Mouse (Mus musculus): ENCODE measurements around the gene Ghdc. TPM values are rescaled to one million over a fixed set of nuclear protein-coding genes. Genes with fewer than 3 reads are reported as not detected.

Ghdc gene
- total RNA-seq (2021): 10 to 100 TPM; 14.1 to 15.7 TPM
- long read RNA-seq, experiment 1, transcript Ghdc-201 (9 exons, 2,462 nt): major isoform, 19 of 29 reads
- long read RNA-seq, experiment 1, partial matches to known transcripts: 6 of 29 reads
- long read RNA-seq, experiment 1, other reads (novel, unspliced or antisense): 4 of 29 reads
- long read RNA-seq, experiment 2, partial matches to known transcripts: 1 of 5 reads
- long read RNA-seq, experiment 2, other reads (novel, unspliced or antisense): 1 of 5 reads

DNA sequence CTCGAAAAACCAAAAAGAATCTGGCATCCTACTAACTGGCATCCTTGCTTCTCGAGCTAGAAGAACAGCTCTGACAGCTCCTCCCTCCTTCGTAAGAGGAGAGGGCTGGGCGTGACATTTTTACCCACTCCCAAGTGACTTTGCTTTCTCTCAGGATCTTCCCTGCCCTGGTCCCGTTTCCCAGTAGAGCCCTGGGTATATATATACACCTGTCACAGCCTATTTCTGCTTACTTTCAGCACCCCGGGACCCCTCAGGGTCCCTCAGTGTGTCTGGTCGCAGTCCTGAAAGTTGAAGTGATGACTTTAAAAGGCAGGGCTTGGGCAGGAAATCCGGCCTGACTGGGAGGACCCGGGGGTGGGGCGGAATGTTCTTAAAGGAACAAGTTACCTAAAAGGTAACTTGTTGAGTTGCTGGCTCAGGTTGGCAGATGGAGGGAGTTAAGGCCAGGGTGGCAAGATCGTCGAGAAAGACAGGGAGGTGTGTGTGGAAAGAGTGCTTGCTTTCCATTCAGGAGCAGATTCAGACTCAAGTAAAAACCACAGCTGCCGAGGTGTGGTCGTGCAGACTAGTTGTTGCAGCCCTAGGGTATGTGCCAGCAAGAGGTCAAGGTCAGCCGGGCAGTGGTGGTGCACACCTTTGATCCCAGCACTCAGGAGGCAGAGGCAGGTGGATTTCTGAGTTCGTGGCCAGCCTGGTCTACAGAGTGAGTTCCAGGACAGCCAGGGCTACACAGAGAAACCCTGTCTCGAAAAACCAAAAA lies at the start of gene Ghdc:
Gene Ghdc, minus strand, starts transcription at position 312 of the 763 bp plus-strand sequence.
- peak; percentile 93 for DNase-seq

DNA sequence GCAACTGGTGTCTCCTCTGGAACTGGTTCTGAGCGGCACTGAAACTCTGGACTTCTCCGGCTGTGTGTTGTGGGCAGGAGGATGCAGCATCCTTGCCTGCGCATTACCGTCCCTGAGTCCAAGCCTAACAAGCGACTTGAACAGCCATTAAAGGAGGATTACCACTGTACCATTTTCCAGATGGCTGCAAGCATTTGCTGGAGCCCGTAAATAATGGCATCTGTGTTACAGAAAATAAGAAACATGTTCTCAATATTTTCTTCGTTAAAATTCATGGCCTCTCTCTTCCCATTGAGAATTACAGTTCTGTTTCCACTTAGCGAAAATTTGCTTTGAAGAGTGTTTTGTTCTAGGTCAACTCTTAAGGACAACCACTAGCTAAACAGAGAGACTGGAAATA lies 49.3 kb upstream of the Ghdc start:
- DNase-seq: no peak

DNA sequence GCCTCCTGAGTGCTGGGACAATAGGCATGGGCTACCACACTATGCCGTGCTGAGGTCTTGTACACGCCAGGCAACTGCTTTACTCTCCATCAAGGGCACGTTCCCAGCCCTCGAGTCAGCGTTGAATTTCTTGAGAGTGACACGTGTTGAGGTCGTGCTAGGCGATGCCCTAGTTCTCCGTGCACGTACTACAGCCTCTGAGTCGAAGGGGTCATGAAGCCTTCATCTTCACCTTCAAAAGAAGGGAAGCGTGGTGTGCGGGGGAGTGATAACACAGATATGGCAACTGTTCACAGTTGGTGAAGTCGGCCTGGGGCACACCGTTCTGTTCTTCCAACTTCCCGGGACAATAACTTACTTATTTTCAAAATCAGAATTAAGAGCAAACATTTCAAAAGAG lies 48.9 kb upstream of the Ghdc start:
- DNase-seq: no peak

DNA sequence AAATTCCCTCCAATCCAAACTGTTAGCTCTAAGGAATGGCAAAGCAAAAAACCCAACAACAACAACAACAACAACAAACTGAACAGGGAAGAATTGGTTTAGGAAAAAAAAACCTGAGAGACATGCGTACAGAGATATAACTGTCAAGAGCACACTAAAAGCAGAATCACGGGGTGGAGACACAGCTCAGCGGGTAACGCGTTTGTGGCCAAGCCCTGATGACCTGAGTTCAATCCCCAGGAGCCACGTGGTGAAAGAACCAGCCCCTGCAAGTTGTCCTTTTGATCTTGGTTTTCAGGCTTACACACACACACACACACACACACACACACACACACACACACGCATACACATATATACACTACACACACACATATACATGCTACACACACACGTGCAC lies 48.3 kb upstream of the Ghdc start:
- DNase-seq: no peak

DNA sequence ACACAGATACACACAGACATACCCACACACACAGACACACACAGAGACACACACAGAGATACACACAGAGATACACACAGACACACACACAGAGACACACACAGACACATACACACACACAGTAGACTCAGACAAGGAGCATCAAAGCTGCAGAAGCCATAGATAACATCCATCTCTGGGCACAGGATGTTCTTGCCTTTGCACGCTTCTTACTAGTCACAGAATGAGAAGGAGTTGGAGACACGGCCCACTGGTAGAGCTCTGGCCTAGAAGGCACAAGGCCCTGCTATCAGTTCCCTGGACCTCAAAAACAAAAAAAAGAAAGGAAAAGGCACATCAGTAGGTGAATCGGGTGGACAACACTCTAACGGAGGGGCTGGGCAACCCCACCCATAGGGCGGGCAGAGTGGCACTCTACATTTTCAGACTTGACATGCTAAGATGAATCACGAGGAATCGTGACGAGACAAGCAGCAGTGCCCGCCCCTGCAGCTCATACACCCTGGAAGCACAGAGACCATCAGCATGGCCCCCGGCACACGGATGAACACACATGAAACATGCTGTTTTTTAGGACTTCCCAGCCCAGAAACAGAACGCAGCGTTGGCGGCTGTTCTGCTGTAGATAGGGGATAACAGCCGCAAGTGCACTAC lies 47.7 kb upstream of the Ghdc start:
- DNase-seq: no peak

DNA sequence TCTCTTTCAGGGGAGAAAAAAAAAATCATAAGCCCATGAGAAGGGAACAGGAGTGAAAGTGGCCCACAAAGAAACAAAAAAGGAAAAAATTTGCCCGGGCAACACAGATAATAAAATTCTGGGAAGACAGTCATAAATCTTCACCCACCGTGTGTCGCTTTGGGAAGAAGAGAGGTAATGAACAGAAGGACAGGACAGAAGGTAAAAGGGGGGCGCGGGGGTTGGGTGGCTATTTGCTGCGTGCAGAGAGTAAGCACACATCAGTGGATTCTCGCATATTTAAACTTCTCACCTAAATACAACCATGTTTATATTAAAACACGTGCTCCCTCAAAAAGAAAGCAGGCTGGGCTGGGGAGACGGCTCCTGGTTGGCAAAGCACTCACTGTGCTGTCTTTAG lies 46.6 kb upstream of the Ghdc start:
- no peak for DNase-seq

DNA sequence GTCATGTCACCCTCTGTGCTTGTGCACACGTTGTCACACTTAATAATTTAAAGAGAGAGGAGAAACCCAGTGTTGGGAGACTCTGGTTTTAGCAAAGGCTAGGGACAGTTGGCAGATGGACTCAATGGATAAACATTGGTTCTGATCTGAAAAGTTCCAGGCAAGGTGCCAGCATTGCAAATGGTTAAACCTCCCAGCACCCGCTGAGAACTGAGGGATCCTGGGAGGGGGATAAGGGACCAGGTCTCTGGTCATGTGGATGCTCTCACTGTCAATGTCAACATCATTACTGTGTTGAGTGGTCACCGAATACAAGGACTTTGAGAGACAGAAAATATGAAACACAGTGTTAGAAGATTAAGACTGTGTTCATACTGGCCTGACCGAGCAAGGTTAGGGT lies 46.0 kb upstream of the Ghdc start:
- peak; percentile 42 for DNase-seq

DNA sequence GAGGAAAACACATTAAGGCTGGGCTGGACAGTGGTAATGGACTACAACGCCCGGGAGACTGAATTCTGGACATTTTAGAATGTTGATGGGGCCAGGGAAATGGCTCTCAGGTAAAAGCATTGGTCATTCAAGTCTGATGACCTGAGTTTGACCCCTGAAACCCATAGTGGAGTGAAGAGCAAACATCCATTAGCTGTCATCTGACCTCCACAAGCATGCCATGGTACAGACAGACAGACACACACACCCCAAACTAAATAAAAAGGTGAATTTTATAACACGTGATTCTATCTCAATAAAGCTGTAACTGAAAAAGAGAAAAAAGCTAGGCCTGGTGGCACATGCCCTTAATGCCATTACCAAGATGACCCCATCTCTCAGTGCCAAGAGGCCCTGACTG lies 45.6 kb upstream of the Ghdc start:
- no peak for DNase-seq

DNA sequence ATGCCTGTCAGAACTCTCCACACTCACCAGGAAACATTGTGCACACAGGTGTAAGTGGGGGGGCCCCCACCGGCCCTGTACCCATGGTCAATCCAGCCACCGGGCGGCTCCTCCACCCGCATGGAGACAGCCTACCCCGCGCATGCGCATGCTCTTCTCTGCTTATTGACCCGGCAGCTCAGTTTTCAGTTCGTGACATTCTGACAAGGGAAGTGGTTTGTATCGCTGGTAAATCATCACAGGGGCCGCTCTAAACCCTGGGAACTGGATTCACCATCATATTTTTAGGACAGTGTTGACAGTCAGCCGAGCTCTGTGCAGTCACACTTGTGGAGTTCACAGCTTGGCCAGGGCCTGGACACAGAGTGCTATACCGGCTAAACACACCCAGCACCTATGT lies 43.7 kb upstream of the Ghdc start:
- DNase-seq: peak; percentile 73

DNA sequence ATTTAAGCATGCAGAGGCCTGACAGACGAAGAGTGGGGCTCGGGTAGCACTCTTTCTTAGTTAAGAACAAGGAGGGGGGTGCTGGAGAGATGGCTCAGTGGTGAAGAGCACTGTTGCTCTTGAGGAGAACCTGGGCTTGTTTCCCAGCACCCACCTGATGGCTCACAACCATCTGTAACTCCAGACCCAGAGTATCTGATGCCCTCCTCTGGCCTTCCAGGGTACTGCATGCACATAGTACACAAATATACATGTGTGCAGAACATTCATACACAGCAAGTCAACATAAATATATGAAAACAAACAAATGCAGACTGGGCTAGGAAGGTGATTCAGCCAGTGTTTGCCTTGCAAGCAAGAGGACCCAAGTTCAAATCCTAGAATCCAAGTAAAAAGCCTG lies 40.4 kb upstream of the Ghdc start:
- no peak for DNase-seq

DNA sequence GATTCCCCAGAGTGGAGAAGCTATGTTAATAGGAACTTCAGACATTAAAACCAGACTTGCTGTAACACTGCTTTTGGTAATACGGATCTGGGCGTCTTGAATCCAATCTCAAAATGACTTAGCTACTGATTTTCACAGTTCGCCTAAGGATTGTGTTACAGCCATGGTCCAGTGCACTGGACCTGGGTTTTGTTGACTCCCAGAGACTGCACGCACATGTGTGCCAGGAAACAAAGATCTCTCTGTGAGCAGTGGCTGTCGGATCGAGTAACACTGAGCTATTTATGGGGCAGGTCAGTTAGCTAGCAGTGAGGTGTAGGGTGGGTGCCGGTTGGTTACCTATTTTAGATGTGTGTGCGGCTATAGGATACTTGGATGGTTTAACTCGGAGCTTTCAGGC lies 39.8 kb upstream of the Ghdc start:
- DNase-seq: no peak

DNA sequence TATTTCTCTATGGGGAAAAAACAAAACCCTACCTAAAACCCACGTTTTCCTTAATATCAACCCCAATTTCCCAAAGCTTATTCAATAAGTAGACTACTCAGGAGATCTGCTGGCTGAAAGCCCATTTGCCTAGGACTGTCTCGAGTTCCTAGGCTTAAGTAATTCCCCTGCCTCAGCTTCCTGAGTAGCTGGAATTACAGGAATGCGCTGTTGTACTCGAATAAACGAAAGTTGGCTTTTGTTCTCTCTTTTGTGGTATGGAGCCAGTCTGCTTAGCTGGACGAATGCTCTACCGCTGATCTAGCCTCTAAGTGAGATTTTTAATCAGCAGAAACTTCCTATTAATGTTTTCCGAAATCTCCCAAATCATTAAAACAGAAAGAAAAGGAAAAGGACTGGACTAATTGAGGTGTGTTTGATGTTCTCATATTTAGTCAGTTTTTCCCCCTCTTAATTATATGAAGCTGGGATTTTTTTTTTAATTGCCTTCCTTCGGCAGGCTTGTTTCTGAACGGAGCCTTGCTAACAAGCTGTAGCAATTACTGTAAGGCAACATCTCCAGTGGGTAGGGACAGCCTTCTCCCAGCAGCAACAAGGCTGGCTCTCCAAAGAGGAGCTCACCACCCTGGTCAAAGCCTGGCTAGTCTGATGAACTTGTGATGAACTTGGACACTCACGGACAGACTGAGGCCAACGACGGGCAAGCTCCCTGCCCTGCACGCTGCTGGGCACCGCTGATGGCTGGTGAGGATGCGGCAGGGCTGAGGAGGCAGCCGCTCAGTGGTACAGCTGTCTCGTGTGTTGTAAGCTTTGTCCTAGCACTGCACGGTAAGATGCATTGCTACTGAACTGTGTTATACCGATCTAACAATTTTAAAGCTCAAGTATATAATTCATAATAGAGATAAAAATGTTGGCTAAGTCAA lies 35.9 kb upstream of the Ghdc start:
- DNase-seq: no peak

DNA sequence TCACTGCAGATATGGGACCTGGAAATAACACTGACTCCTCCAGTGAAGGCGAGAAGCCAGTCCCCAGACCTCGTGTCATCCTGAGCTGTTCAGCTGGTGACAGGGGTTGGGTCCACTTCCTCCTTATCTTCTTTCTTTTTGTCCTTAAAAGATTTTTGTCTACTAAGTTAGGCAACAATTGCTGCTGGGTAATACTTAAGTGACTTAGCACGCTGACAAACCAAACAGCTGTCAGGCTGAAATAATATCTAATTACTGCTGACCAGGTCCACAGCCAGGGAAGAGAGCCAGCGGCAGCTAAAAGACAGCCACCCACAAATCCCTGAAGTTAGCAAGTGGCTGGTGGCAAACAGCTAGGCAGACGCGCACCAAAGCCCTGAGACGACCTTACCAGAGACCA lies 34.8 kb upstream of the Ghdc start:
- no peak for DNase-seq

DNA sequence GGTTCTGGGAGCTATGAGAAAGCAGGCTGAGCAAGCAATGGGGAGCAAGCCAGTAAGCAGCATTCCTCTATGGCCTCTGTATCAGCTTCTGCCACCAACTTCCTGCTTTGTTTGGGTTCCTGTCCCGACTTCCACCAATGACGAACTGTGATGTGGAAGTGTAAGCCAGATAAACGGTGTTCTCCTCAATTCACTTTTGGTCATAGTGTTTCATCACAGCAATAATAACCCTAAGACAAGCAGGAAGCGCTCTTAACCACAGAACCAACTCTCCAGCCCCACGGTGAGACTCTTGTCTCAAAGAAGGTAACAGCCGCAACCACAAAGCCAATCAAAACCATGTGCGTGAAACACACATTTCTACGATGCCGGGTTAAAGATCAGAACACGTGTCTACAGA lies 33.7 kb upstream of the Ghdc start:
- DNase-seq: no peak

DNA sequence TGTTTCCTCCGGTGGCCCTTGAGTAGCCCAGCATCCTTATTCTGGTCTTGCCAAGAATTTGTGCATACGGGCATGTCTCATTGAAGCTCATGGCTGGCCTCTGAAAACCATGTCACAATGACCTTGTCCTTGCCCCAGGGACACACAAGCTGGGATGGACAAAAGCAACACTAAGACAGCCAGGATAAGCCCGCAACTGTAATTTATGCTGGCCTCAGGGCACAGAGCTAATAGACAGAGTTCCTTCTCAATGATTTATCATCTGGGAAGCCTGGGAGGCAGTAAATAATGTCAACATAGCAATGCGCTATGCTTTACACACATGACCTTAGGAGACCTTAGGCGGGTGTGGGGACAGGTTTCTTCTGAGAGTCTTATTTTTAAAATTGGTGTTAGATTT lies 28.7 kb upstream of the Ghdc start:
- DNase-seq: peak; percentile 64

DNA sequence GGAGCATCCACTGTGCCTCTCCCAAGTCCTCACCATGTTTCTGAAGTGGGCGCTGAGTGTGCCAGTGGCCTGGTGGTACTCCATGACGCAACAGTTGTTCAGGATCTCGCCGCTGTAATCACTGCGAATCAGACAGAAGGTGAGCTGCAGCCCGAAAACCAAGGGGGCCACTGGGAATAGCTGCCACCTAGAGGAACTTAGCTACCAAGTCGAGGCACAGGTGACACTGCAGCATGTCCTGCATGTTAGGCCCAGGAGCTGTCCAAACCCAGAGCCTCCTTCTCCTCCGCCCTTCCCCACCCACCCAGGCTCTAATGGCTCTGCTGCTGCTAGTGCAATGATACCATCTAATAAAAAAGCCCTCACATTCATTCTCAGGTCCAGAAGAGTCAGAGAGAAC lies 25.8 kb upstream of the Ghdc start:
- DNase-seq: no peak

DNA sequence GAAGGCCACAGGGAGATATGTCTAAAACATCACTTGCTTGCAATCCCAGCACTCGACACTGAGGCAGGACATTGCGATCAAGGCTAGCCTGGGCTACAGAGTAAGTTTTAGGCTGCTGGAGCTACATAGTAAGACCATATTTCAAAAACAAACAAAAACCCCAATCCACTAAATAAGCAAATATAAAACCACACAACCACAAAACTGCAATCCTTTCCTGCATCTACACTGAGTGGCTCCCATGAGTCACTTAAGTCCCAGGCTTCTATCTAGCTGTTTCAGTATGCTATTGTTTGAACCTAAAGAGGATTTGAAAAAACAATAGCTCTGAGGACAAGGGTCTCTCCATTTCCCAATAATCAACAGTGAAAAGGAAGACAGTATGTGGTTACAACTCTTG lies 24.6 kb upstream of the Ghdc start:
- no peak for DNase-seq

DNA sequence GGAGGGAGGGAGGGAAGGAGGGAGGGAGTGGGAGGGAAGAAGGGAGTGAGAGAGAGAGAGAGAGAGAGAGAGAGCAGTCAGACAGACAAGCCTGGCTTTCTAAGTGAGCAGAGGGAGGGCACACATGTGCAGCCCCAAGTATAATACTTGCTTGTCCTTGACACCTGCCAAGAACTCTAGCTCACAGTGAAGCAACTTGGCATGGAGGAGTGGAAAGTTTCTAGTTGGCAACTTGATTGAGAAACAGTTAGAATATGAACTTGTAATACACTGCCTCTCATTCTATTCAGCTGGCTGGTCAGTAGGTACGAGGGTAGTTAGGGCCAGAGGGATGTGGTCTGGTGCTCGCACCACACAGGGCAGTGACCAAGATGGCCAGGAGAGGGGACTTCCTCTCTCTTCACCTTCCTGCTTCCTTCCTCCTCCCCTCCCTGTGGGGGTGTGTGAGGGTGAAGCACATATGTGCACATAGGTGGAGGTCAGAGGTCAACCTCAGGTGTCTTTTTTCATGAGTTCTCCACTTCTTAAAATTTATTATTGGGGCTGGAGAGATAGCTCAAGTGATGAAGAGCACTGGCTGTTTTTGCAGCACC lies 20.8 kb upstream of the Ghdc start:
- DNase-seq: peak; percentile 80

DNA sequence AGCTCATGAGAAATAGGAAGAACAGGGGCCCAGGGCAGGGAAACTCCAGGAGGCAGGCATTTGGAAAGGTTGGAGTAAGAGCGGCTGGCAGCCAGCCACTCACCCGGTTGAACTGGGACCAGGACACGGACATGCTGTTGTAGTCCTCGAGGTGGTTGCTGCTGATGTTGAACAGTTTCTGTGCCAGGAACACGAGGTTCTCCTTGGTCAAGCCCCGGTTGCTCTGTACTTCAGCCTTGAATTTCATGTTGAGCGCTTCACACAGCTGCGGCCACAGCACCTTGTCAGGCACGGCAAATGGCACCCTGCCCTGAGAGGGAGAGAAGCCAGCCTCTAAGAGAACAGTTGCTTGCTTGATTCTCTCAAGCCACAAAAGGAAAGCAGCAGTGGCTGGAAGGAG lies 19.9 kb upstream of the Ghdc start:
- DNase-seq: peak; percentile 81

DNA sequence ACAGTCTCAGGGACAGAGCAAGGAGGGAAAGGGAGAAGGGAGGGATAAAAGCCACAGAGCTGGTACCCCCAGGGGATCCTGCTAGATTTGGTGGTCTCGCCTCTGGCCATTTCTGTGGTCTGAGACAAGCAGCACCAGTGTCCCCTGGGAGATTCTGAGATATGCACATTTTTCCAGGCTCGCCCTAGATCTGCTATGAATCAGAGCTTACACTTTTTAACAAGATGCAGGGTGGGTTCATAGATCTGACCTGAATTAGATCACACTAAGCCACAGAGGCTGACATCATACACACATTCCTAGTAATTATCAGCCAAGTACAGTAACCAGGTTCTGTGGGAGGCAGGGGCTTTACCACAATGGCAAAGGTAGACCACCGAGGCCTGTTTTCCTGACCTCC lies 18.9 kb upstream of the Ghdc start:
- DNase-seq: no peak

DNA sequence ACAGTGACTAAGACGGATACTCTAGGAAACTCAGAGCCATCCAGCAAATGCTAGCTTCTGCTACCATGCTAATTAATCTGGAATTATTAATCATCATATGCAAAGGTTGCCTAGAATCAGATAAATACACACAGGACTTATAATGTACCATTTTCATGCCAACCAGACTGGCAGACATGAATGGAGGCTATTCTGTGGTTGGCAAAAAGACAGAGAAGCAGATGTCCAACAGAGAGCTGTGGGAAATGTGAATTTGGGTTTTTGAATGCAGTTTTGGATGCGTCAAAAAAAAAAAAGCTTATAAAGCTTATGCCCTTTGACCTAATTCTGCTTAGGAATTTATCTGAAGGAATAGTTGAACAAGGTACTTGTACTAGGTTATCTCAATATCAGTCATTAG lies 15.0 kb upstream of the Ghdc start:
- DNase-seq: no peak

DNA sequence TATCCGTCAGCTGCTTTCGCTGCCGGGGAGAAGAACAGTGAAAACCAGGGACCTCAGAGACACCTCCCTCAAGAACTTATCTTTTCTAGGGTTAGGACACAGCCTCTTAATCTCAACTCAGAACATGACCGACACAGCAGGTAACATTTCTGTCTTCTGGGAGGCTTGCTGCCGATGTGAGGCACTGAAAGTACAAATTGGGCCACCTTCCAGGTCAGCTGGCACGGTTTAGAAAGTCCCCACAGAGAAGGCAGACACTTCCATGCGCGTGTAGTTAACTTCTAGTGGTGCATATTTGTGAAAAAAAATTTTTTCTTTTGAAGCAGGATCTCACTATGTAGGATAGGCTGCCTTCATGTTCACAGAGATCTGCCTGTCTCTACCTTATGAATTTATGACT lies 13.5 kb upstream of the Ghdc start:
- DNase-seq: peak; percentile 54

Measured in adrenal gland, postnatal 10 days (tissue).